Mouse (Mus musculus) intestine, embryonic 14.5 days (tissue): ENCODE measurements around the gene Jaml. TPM values are rescaled to one million over a fixed set of nuclear protein-coding genes. Genes with fewer than 3 reads are reported as not detected.

Source experiments
- ATAC-seq: fragments of 200-750 bp; cut with Nextera tagmentation; replicated peaks from 2 replicates; pipeline ENCODE4 v1.8.0; 2017; ENCODE audit warnings: low read depth, moderate number of reproducible peaks, moderate TSS enrichment, moderate library complexity; ENCODE audit not compliant: low FRiP score, low TSS enrichment
- DNase-seq: peaks from one replicate; pipeline ENCODE4 v3.0.0-alpha.2; 2018; ENCODE audit warnings: low spot score
- H3K27ac ChIP-seq: fragments of 300-500 bp; sonication (generic); 2 replicates; pipeline ENCODE4 v1.5.1; 2014; ENCODE audit warnings: low read depth, mild to moderate bottlenecking, control low read depth
- H3K27me3 ChIP-seq: fragments of 300-500 bp; sonication (generic); replicated peaks from 2 replicates; pipeline ENCODE4 v1.6.1; 2014; ENCODE audit warnings: low read length, control low read depth; ENCODE audit not compliant: control insufficient read depth, insufficient read depth
- H3K36me3 ChIP-seq: fragments of 300-500 bp; sonication (generic); 2 replicates; pipeline ENCODE4 v1.6.1; 2014; ENCODE audit warnings: low read length, control low read depth; ENCODE audit not compliant: control insufficient read depth, insufficient read depth
- H3K4me1 ChIP-seq: fragments of 300-500 bp; sonication (generic); replicated peaks from 2 replicates; pipeline ENCODE4 v1.6.1; 2014; ENCODE audit warnings: low read length, control low read depth, mixed read lengths; ENCODE audit not compliant: control insufficient read depth, insufficient read depth
- H3K4me2 ChIP-seq: fragments of 300-500 bp; sonication (generic); 2 replicates; pipeline ENCODE4 v1.6.1; 2014; ENCODE audit warnings: low read length
- H3K4me3 ChIP-seq: fragments of 300-500 bp; sonication (generic); 2 replicates; pipeline ENCODE4 v1.5.1; 2014; ENCODE audit warnings: low read depth, low read length, control low read depth, mixed read lengths
- H3K9ac ChIP-seq: fragments of 300-500 bp; sonication (generic); 2 replicates; pipeline ENCODE4 v1.6.1; 2014; ENCODE audit warnings: mild to moderate bottlenecking, low read length
- H3K9me3 ChIP-seq: fragments of 300-500 bp; sonication (generic); 2 replicates; pipeline ENCODE4 v1.6.1; 2016; ENCODE audit warnings: low read length, control low read depth; ENCODE audit not compliant: control insufficient read depth
- WGBS: fragments of 180-500 bp; shearing (Covaris S2); extraction: QIAGEN DNeasy Blood & Tissue Kit; methylation state at CpG from one replicate; pipeline ENCODE4 v1.1.7; 2014; 5-methylcytosine and 5-hydroxymethylcytosine counted together
- polyA plus RNA-seq: library from polyadenylated mRNA; unstranded; fragments of >200 nt; fragmentation: Nextera tagmentation; extraction: Ambion mirVana; gene quantifications from 2 replicates; pipeline ENCODE4 v1.2.1, GENCODE M21; 2014

Gene Jaml
- polyA plus RNA-seq, 1 experiment from 2014 or later: 49.4 TPM

DNA sequence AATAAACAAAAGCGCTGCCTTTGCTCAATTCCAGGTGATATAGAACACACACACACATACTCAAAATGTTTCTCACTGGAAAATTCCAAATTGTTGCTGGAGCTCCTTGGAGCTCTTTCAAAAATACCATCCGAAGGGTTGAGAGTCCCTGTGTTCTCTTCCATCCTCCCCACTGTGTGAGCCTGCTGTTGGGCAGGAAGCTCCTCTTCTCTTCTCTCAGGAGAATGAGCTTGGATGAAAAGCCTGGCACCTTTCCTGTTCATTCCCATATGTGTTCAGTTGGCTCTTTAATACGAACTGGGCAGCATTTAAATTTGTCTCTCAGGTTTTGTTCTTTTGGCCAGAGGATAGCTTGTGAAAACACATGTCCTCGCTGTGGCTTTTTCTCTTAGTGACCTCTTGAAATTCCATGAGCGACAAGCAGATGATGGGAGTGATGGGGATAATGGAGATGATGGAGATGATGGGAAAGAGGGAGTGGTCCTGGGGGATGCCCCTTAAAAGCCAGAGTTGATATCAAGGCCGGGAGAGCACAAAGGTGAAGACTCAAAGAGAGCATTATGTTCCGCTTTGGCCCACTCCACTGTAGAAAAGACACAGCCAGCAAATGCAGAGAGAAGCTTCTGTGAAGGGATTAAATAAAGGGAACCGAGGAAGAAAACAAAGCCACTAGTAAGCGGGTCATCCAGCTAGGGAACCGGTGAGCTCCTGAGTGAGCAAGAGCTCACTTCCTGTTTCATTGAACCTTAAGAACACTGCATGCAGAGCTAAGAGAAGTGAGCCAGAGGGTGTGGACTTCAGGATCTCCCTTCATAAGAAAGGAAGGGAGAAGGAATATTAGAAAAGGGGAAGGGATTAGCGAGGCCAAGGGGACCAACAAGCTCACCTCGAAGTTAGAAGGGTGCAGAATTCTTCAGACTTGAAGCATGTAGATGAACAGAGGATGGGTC lies 7.0 kb downstream of the Jaml start:
- WGBS: 78% methylated on average over 12 of the region's 12 CpGs
- no peaks in the 10 kb centered on the region for H3K9me3 ChIP-seq

DNA sequence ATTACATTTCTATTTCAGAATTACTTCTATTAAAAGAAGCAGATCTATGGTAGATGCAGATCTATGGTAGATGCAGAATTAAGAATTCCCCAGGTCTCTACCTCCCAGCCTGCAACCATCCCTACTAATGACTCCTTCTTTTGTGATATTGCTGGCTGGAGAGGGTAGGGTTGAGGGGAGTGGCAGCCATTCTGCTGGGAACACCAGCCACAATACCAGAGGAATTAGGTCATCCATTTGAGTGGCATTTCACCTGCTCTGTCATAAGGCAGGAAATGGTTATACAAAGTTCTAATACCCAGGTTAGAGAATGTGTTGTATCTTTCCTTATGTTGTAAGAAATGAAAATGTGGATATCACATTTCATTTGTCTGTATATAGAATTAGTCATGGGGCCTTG lies 9.1 kb downstream of the Jaml start:
- no peak for DNase-seq
- H3K9ac ChIP-seq: no peak overlapping the region
- no peak for ATAC-seq
- H3K27me3 ChIP-seq: no peaks in the 10 kb centered on the region
- no peaks in the 10 kb centered on the region for H3K9me3 ChIP-seq
- no peaks in the 10 kb centered on the region for H3K4me1 ChIP-seq
- no peak overlapping the region for H3K4me2 ChIP-seq
- no peaks in the 10 kb centered on the region for H3K36me3 ChIP-seq
- H3K27ac ChIP-seq: no peak overlapping the region
- no peak overlapping the region for H3K4me3 ChIP-seq

More for the DNA sequence above, 7.0 kb downstream of the Jaml start:
- DNase-seq: no peak
- no peak overlapping the region for H3K27ac ChIP-seq
- 0 out of 2 replicates have a peak, but pooled peaks cover 5% of the 10 kb centered on the region for H3K27me3 ChIP-seq
- H3K4me2 ChIP-seq: no peak overlapping the region
- no peaks in the 10 kb centered on the region for H3K4me1 ChIP-seq
- no peak overlapping the region for H3K4me3 ChIP-seq
- H3K36me3 ChIP-seq: no peaks in the 10 kb centered on the region
- ATAC-seq: no peak
- H3K9ac ChIP-seq: no peak overlapping the region

DNA sequence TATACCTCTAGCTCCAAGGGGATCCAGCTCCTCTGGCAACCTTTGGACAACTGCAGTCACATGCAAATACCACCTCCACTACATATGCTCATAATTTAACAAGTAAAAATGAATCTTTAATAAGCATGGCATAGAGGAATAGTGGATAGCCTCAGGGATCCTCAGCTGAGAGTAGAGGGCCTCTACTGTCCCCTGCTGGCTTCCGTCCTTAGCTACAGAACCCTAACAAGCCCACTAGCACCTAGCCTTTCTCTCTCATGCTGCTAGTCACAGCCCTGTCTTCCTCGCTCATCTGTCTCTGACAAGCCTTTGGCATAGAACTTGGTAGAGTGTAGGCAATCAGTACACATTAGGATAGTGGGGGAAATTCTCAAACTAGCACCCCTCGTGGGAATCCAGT lies 11.8 kb downstream of the Jaml start:
- Histone ChIP-seq H3K36me3 (no peaks in the 10 kb centered on the region), H3K4me1 (no peaks in the 10 kb centered on the region), H3K9me3 (no peaks in the 10 kb centered on the region), H3K4me3 (no peak overlapping the region), H3K4me2 (no peak overlapping the region), H3K27me3 (no peaks in the 10 kb centered on the region), H3K27ac (no peak overlapping the region), H3K9ac (no peak overlapping the region)
- WGBS: 63% methylated on average over 3 of the region's 3 CpGs
- ATAC-seq: no peak
- no peak for DNase-seq

GRCm38 (mm10) chr9:45092641-45093040 lies 13.7 kb downstream of the Jaml start:
- H3K4me3 ChIP-seq: no peak overlapping the region

GRCm38 (mm10) chr9:45095149-45095937 lies 16.4 kb downstream of the Jaml start:
- Histone ChIP-seq H3K9me3 (no peaks in the 10 kb centered on the region), H3K27me3 (no peaks in the 10 kb centered on the region), H3K4me1 (no peaks in the 10 kb centered on the region), H3K9ac (no peak overlapping the region), H3K27ac (no peak overlapping the region), H3K4me3 (no peak overlapping the region), H3K4me2 (no peak overlapping the region), H3K36me3 (no peaks in the 10 kb centered on the region)
- no peak for DNase-seq
- ATAC-seq: no peak
- 77% methylated on average over 6 of the region's 6 CpGs for WGBS

More at GRCm38 (mm10) chr9:45092641-45093040, 13.7 kb downstream of the Jaml start:
- H3K9me3 ChIP-seq: no peaks in the 10 kb centered on the region
- no peak overlapping the region for H3K4me2 ChIP-seq
- H3K27me3 ChIP-seq: no peaks in the 10 kb centered on the region
- no peak for DNase-seq
- H3K9ac ChIP-seq: no peak overlapping the region
- no peaks in the 10 kb centered on the region for H3K36me3 ChIP-seq
- no peaks in the 10 kb centered on the region for H3K4me1 ChIP-seq
- no peak overlapping the region for H3K27ac ChIP-seq
- no peak for ATAC-seq
- WGBS: 55% methylated on average over 4 of the region's 4 CpGs

- H3K9ac ChIP-seq: no peak overlapping the region
- H3K4me1 ChIP-seq: no peaks in the 10 kb centered on the region
- no peaks in the 10 kb centered on the region for H3K9me3 ChIP-seq
- DNase-seq (no peak), ATAC-seq (no peak)
- no peak overlapping the region for H3K4me2 ChIP-seq
- no peaks in the 10 kb centered on the region for H3K27me3 ChIP-seq
- no peaks in the 10 kb centered on the region for H3K36me3 ChIP-seq
- H3K4me3 ChIP-seq: no peak overlapping the region
- WGBS: 86% methylated on average over 5 of the region's 5 CpGs
- no peak overlapping the region for H3K27ac ChIP-seq
These were observed 18.9 kb downstream of the Jaml start for GRCm38 (mm10) chr9:45097877-45098276.

- H3K27me3 ChIP-seq: no peaks in the 10 kb centered on the region
- no peak overlapping the region for H3K27ac ChIP-seq
- no peak overlapping the region for H3K4me2 ChIP-seq
- ATAC-seq (no peak), DNase-seq (no peak)
- no peak overlapping the region for H3K4me3 ChIP-seq
- no peaks in the 10 kb centered on the region for H3K36me3 ChIP-seq
- H3K9me3 ChIP-seq: no peaks in the 10 kb centered on the region
- H3K9ac ChIP-seq: no peak overlapping the region
- whole genome bisulfite sequencing: 22% methylated on average over 3 of the region's 3 CpGs
- no peaks in the 10 kb centered on the region for H3K4me1 ChIP-seq
These were observed 19.4 kb downstream of the Jaml start for GRCm38 (mm10) chr9:45098426-45098825.

GRCm38 (mm10) chr9:45102528-45102927 lies 23.5 kb downstream of the Jaml start:
- Histone ChIP-seq H3K27me3 (no peaks in the 10 kb centered on the region), H3K4me2 (no peak overlapping the region), H3K9me3 (no peaks in the 10 kb centered on the region), H3K4me3 (no peak overlapping the region), H3K27ac (peak overlapping the region; percentile 64; the same call in 1 of the 2 replicates), H3K9ac (no peak overlapping the region), H3K4me1 (no peaks in the 10 kb centered on the region), H3K36me3 (no peaks in the 10 kb centered on the region)
- no peak for DNase-seq
- 77% methylated on average over 1 of the region's 1 CpGs for WGBS
- ATAC-seq: no peak
